Mouse (Mus musculus) adrenal gland, adult 8-10 months (tissue): ENCODE data around the gene Hoxd4. TPM values are rescaled to one million over a fixed set of nuclear protein-coding genes. Genes with fewer than 3 reads are reported as not detected.

Source experiments
- DNase-seq: peaks from one replicate; pipeline ENCODE4 v3.0.0; 2022
- total RNA-seq, 4 experiments: library from RNA; stranded (reverse); gene quantifications; 2 replicates each; pipeline ENCODE4 v1.2.4; 2022

Gene Hoxd4
- total RNA-seq, 4 experiments from 2014 or later = 16.8 to 37.2 (median 31.3) TPM

DNA sequence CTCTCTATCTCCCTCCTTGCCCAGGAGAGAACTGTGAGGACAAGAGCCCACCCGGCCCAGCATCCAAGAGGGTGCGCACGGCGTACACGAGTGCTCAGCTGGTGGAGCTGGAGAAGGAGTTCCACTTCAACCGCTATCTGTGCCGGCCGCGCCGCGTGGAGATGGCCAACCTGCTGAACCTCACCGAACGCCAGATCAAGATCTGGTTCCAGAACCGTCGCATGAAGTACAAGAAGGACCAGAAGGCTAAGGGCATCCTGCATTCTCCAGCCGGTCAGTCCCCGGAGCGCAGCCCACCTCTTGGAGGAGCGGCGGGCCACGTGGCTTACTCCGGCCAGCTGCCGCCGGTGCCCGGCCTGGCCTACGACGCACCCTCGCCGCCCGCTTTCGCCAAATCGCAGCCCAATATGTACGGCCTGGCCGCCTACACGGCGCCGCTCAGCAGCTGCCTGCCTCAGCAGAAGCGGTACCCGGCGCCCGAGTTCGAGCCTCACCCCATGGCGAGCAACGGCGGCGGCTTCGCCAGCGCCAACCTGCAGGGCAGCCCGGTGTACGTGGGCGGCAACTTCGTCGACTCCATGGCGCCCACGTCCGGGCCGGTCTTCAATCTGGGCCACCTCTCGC, 34.7 kb downstream of the Hoxd4 start:
- DNase-seq = no peak

DNA sequence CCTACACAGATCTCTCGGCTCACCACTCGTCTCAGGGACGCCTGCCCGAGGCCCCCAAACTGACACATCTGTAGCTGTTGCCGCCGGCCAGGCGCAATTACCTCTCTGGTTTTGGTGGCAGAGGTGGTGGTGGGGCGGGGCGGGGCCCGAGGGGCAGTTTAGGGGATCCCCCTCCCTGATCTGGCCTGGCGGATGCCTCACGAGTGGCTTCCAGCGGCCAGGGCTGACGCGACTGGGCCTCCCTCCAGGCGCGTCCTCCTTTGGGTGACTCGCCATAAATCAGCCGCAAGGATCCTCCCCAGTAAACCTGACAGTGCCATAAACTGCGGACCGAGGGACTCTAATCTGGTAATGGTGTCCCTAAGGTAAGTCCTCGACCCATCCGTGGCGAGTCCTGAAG, 35.3 kb downstream of the Hoxd4 start:
- no peak for DNase-seq

- no peak for DNase-seq
Measured at GRCm38 (mm10) chr2:74747661-74748141, 36.0 kb downstream of the Hoxd4 start.

DNA sequence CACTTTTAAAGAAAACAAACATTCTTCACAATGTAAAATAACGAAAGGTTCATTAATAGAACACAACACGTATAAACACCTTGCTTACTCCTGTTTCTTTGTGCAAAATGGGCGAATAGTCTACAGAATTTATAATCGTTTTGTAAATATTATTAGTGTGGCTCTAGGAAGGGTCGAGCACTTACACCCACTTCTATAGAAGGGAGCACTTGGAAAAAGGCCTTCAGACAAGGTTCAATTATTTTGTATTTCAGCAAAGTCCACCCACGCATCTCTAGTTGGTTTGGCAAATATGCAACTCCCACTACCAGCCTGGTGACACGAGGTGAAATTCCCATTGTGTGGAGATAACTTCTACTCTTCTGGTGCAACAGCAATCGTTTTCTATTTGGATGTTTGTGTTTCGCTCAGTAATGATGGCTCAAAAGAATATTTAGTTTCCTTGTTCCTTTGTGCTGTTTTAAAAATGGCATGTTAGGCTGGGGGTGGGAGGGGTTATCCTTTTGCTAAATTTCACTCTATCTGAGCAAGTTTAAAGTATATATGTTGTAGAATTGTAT, 36.8 kb downstream of the Hoxd4 start:
- DNase-seq = no peak

- no peak for DNase-seq
Measured at GRCm38 (mm10) chr2:74749337-74750121, 37.8 kb downstream of the Hoxd4 start.

GRCm38 (mm10) chr2:74750731-74751250, 39.1 kb downstream of the Hoxd4 start:
- no peak for DNase-seq

- no peak for DNase-seq
Measured at GRCm38 (mm10) chr2:74751861-74752260, 40.1 kb downstream of the Hoxd4 start.

- no peak for DNase-seq
Measured at GRCm38 (mm10) chr2:74752431-74753174, 40.9 kb downstream of the Hoxd4 start.

DNA sequence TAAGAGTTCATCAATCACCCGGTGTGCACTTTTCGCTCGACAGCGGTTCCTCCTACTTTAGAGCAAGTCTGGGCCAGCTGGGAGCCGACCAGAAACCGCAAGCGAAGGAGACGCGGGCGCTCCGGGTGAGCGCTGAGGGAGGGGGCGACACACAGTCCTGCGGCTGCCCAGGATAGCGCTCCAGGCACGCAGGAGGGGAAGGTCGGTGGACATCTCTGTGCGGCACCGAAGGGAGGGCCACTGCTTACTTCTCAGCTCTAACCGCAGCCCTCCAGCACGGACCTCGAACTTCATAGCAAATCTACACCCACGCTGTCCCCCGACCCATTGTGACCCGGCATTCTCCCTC, 41.4 kb downstream of the Hoxd4 start:
- DNase-seq = no peak

DNA sequence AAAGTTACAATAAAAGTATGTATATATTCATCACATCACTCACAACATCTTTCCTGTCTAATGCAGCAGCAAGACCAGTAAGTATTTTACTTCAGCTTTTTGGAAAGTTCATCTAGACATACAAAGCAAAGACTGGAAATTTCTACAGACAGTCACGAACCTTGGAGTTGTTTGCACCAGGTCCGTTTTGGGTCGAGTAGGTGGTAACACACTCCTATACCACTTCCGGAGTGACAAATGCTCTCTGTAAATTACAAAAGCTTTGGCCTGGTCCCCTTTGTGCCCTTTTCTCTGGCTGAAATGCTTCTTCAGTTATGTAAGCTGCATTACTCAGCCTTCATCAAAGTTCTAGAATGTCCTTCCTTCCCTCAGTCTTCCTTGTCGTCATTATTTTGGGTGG, 42.0 kb downstream of the Hoxd4 start:
- DNase-seq = no peak

DNA sequence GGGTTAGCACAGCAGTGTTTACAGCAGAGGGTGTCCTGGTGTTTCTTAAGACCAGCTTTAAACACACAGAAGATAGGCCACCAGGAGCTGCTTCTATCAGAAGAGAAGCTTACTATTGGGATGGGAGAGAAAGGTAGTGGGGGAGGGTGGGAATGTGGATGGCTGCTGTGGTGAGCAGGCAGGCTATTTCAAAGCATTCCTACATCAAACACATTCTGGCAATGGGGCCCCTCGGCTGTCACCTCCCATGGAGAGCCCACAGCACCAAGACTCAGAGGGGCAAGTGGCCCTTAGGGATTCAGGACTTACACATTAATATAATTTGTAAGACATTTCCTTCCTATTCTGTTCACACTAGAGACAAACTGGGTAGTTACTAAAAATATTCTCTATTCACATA, 48.4 kb downstream of the Hoxd4 start:
- DNase-seq = no peak

DNA sequence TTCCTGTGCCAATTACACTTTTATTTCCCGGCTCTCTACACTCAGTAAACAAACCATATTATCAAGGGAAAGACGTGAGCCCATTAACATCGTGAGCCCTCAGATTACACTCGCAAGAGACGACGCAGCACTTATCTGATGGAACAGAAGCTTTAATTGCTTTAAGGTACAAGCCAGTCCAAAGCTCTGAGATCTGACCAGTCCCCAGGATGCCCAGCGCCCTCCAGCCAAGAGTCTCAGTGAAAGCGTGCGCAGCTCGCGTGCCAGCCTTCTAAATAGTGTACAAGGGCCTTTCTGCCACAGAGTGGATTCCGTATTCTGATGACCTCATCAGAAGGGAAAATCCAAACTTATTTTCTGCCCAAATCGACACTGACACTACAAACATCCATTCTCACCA, 50.2 kb downstream of the Hoxd4 start:
- DNase-seq = no peak

DNA sequence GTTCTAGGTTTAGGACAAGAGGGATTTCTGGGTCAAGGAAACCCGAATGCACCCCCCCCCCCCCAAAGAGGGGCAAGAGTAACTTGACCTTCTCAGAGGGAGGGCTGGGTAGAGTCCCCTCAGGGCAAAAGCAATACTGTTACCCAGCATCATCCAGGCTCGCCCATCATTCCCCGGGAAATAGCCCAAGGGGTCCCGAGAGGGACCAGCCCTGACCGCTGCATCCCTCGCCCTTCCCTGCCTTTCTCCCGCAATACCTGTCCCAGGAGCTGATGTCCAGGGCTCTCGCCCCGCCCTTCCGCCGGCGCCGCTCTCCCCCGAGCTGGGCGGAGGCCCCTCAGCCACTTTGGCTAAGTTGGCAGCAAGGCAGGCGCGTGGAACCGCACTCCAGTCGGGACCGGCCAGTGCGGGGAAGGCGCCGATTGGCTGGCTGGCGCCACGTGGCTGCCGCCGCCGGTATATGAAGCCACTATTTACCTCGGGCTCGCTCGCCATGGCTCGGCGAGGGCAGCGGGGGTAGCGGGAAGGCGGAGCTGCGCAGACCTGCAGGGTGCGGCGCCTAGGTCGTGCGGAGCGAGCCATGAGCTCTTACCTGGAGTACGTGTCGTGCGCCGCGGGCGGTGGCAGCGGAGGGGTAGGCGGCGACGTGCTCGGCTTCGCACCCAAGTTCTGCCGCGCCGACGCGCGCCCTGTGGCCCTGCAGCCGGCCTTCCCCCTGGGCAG, 51.0 kb downstream of the Hoxd4 start, which contains the start of gene Hoxd1:
TSS of gene Hoxd1 (plus strand) at position 459 of the 723 bp plus-strand sequence.
- DNase-seq = peak; percentile 20

GRCm38 (mm10) chr2:74763245-74763735, 51.6 kb downstream of the Hoxd4 start:
- DNase-seq = no peak

GRCm38 (mm10) chr2:74763976-74764375, 52.2 kb downstream of the Hoxd4 start:
- no peak for DNase-seq

DNA sequence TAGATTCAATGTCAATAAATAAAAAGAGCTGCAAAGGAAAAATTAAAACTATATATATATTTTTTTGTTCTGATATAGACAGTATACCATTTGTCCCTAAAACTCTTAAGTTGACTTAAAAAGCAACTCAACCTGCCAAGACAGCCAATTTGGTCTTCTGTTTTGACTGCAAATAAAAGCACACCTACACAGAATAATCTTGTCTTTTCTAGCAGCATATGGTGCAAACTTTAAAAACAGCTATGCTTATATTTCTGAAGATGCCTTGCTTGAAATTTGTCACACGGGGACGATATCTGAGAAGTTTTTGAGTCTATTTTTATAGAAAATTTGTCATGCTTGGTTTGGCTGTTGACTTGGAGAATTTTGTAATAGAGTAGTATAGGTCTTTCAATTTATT, 62.6 kb downstream of the Hoxd4 start:
- DNase-seq = no peak

DNA sequence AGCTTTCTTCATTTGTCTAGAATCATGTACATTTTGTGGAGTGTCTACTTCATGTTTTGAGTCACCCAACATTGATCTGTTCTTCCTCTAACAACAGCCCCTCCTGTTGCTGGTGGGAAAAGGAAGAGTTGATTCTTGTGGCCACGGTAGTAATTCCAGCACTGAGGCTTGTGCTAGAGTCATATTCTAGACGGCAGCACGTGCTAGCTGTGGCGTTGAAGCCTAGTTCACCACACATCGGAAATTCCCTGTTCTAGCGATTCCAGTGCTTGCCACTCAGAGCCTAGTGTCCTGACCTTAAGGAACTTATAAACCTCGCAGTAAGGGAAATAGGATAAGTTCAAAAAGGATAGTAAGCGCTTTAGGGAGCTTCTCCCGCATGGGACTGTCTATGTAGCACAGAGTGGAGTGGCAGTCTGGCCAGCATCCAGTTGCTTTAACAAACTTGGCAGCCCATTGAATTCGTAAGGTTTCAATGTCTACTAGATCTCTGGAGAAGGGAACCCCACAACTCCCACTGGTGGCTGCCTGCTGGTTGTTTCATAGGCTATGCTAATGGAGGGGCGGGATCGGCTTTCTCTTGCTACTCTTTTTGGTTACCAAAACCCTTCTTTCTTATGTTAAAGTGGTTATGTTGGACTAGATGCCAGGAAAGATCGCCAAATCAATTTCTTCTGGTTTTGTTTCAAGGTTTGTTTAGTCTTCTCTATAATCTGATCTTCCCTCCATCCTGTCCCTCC, 66.0 kb downstream of the Hoxd4 start:
- no peak for DNase-seq
